Mouse (Mus musculus): ENCODE data around the gene Atp1b1. TPM values are rescaled to one million over a fixed set of nuclear protein-coding genes. Genes with fewer than 3 reads are reported as not detected.

Gene Atp1b1
- polyA plus RNA-seq, 1 experiment from 2014 or later, result 133 TPM

DNA sequence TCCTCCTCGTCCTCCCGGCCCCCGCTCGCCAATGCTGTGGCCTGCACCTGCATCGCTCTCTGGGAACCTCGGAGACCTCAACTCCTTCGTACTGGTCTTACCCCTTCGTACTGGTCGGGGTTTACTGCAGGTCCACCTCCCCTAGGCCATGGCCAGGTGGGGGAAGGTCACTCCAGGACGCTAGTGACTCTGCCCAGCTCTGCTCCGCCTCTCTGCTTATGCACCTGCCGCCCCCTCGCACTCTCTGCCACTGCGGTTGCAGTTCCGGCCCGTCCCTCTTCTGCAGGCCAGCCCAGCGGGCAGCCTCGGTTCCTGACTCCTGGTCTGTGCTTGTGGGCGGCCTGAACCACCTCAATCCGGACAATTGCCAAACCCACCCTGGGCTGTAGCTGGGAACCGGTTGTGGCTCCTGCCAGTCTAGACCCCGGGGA lies 481 bp upstream of the Atp1b1 start:
- Histone ChIP-seq H3K27me3 (ENCODE audit: control insufficient read depth, insufficient read depth, low read length) (peaks cover 3% of the 10 kb centered on the region; the same call in 1 of the 2 replicates), H3K9me3 (ENCODE audit: control insufficient read depth, low read length) (no peaks in the 10 kb centered on the region), H3K4me3 (replicated peaks; ENCODE audit: low read depth, low read length) (peak overlapping the region; percentile 58), H3K9ac (replicated peaks; ENCODE audit: low read length) (peak overlapping the region; percentile 71), H3K4me2 (ENCODE audit: low read length) (peak overlapping the region; percentile 61), H3K27ac (replicated peaks; ENCODE audit: low read depth, low read length) (peak overlapping the region; percentile 97), H3K4me1 (ENCODE audit: control insufficient read depth, insufficient read depth, low read length) (peaks cover 31% of the 10 kb centered on the region), H3K36me3 (ENCODE audit: control insufficient read depth, insufficient read depth, low read length) (no peaks in the 10 kb centered on the region; the same call in 1 of the 2 replicates)
- DNase-seq (peak; percentile 61), ATAC-seq (ENCODE audit: low FRiP score, low TSS enrichment) (peak; percentile 41)
- 3% methylated on average over 22 of the region's 22 CpGs for WGBS

- ATAC-seq (ENCODE audit: low FRiP score, low TSS enrichment) (peak; percentile 91), DNase-seq (peak; percentile 94)
- peak overlapping the region; percentile 97 for H3K27ac ChIP-seq (replicated peaks; ENCODE audit: low read depth, low read length)
- WGBS, result under 1% methylated on average over 64 of the region's 76 CpGs
- H3K4me2 ChIP-seq (ENCODE audit: low read length), result peak overlapping the region; percentile 61
- H3K4me3 ChIP-seq (replicated peaks; ENCODE audit: low read depth, low read length), result peak overlapping the region; percentile 58
- H3K9ac ChIP-seq (replicated peaks; ENCODE audit: low read length), result peak overlapping the region; percentile 71
- H3K4me1 ChIP-seq (ENCODE audit: control insufficient read depth, insufficient read depth, low read length), result peaks cover 31% of the 10 kb centered on the region
- no peaks in the 10 kb centered on the region for H3K9me3 ChIP-seq (ENCODE audit: control insufficient read depth, low read length)
- peaks cover 3% of the 10 kb centered on the region; the same call in 1 of the 2 replicates for H3K27me3 ChIP-seq (ENCODE audit: control insufficient read depth, insufficient read depth, low read length)
- H3K36me3 ChIP-seq (ENCODE audit: control insufficient read depth, insufficient read depth, low read length), result peaks cover 9% of the 10 kb centered on the region
Measured at GRCm38 (mm10) chr1:164457531-164458244, 467 bp downstream of the Atp1b1 start.

DNA sequence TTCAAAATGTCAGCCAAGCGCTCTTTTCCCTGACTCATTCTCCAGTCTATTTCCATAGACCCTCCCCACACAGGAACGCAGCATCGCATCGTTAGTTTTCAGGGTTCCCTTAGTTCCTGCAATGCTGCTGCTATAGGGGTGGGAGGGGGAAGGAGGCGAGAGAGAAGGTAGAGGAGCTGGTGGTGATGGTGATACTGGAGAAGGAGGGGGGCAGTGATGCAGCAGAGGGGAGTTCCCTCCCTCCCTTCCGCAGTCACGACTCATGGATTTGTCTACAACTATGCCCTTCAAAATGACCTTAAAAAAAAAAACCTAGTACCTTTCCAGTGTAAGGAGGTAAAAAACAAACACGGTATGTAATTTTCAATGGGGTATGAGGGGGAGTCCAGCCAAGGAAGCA lies 1.4 kb downstream of the Atp1b1 start:
- peaks cover 19% of the 10 kb centered on the region for H3K36me3 ChIP-seq (ENCODE audit: control insufficient read depth, insufficient read depth, low read length)
- peaks cover 31% of the 10 kb centered on the region for H3K4me1 ChIP-seq (ENCODE audit: control insufficient read depth, insufficient read depth, low read length)
- H3K4me3 ChIP-seq (replicated peaks; ENCODE audit: low read depth, low read length), result peak overlapping the region; percentile 58
- ATAC-seq (ENCODE audit: low FRiP score, low TSS enrichment) (no peak), DNase-seq (peak; percentile 58)
- 4% methylated on average over 8 of the region's 8 CpGs for whole genome bisulfite sequencing
- H3K9ac ChIP-seq (replicated peaks; ENCODE audit: low read length), result peak overlapping the region; percentile 71
- peaks cover 3% of the 10 kb centered on the region; the same call in 1 of the 2 replicates for H3K27me3 ChIP-seq (ENCODE audit: control insufficient read depth, insufficient read depth, low read length)
- no peaks in the 10 kb centered on the region for H3K9me3 ChIP-seq (ENCODE audit: control insufficient read depth, low read length)
- peak overlapping the region; percentile 61 for H3K4me2 ChIP-seq (ENCODE audit: low read length)
- H3K27ac ChIP-seq (replicated peaks; ENCODE audit: low read depth, low read length), result peak overlapping the region; percentile 97

DNA sequence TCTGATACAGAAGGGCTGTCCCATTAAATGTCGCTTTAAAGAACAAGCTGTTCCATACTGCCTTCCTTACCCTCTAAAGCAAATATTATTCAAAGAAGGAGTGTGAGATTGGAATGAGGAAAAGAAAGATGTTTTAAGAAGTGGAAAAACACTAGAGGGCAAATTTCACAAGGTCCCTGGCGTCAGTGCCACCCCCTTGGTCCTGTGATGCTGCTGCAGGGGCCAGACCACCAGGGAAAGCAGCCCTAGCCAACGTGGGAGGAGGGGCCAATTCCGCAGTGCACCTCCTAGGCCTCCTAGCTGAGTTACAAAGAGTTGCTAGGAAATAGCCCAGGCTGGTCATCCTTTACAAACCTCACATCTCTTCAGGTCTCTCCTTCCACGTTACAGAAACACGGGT lies 2.1 kb downstream of the Atp1b1 start:
- H3K9me3 ChIP-seq (ENCODE audit: control insufficient read depth, low read length), result no peaks in the 10 kb centered on the region
- H3K36me3 ChIP-seq (ENCODE audit: control insufficient read depth, insufficient read depth, low read length), result peaks cover 26% of the 10 kb centered on the region
- H3K4me3 ChIP-seq (replicated peaks; ENCODE audit: low read depth, low read length), result peak overlapping the region; percentile 58
- 18% methylated on average over 6 of the region's 6 CpGs for WGBS
- peak overlapping the region; percentile 71 for H3K9ac ChIP-seq (replicated peaks; ENCODE audit: low read length)
- ATAC-seq (ENCODE audit: low FRiP score, low TSS enrichment), result no peak
- peaks cover 30% of the 10 kb centered on the region for H3K4me1 ChIP-seq (ENCODE audit: control insufficient read depth, insufficient read depth, low read length)
- DNase-seq, result peak; percentile 50
- H3K27me3 ChIP-seq (ENCODE audit: control insufficient read depth, insufficient read depth, low read length), result peaks cover 3% of the 10 kb centered on the region; the same call in 1 of the 2 replicates
- H3K4me2 ChIP-seq (ENCODE audit: low read length), result peak overlapping the region; percentile 61
- peak overlapping the region; percentile 97; the same call in 1 of the 2 replicates for H3K27ac ChIP-seq (replicated peaks; ENCODE audit: low read depth, low read length)

DNA sequence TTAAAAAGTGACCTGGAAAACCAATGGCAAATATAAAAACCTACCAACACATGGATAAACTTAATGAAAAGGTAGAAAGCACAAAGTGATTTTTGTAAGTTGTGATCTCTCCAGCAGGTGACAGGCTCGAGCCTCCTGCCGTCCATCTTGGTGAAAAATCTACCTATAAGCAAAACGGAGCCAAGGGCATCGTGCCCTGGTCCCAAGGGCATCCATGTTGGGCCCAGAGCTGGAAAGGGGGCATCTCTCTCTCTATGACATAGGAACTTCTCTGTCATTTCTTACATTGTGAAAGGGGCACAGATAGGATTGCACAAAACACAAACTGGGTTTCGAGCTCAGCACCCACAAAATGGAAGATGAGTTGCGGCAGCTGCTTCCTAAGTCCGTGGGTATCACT lies 2.5 kb downstream of the Atp1b1 start:
- H3K27ac ChIP-seq (replicated peaks; ENCODE audit: low read depth, low read length), result no peak overlapping the region; the same call in 1 of the 2 replicates

GRCm38 (mm10) chr1:164454747-164455400 lies 3.3 kb downstream of the Atp1b1 start:
- Histone ChIP-seq H3K27me3 (ENCODE audit: control insufficient read depth, insufficient read depth, low read length) (no peaks in the 10 kb centered on the region), H3K9ac (replicated peaks; ENCODE audit: low read length) (peak overlapping the region; percentile 51), H3K4me1 (ENCODE audit: control insufficient read depth, insufficient read depth, low read length) (peaks cover 27% of the 10 kb centered on the region), H3K4me2 (ENCODE audit: low read length) (peak overlapping the region; percentile 61), H3K36me3 (ENCODE audit: control insufficient read depth, insufficient read depth, low read length) (peaks cover 37% of the 10 kb centered on the region), H3K27ac (replicated peaks; ENCODE audit: low read depth, low read length) (peak overlapping the region; percentile 49; the same call in 1 of the 2 replicates), H3K4me3 (replicated peaks; ENCODE audit: low read depth, low read length) (peak overlapping the region; percentile 58), H3K9me3 (ENCODE audit: control insufficient read depth, low read length) (no peaks in the 10 kb centered on the region)
- ATAC-seq (ENCODE audit: low FRiP score, low TSS enrichment) (no peak), DNase-seq (peak; percentile 85)
- WGBS, result 32% methylated on average over 14 of the region's 14 CpGs

More for the DNA sequence above, 2.5 kb downstream of the Atp1b1 start:
- DNase-seq, result peak; percentile 74
- H3K9me3 ChIP-seq (ENCODE audit: control insufficient read depth, low read length), result no peaks in the 10 kb centered on the region
- peak overlapping the region; percentile 58 for H3K4me3 ChIP-seq (replicated peaks; ENCODE audit: low read depth, low read length)
- peaks cover 30% of the 10 kb centered on the region for H3K36me3 ChIP-seq (ENCODE audit: control insufficient read depth, insufficient read depth, low read length)
- peaks cover 27% of the 10 kb centered on the region for H3K4me1 ChIP-seq (ENCODE audit: control insufficient read depth, insufficient read depth, low read length)
- H3K4me2 ChIP-seq (ENCODE audit: low read length), result peak overlapping the region; percentile 61
- H3K27me3 ChIP-seq (ENCODE audit: control insufficient read depth, insufficient read depth, low read length), result no peaks in the 10 kb centered on the region
- H3K9ac ChIP-seq (replicated peaks; ENCODE audit: low read length), result peak overlapping the region; percentile 71
- ATAC-seq (ENCODE audit: low FRiP score, low TSS enrichment), result no peak
- WGBS, result 47% methylated on average over 7 of the region's 7 CpGs

GRCm38 (mm10) chr1:164453739-164454138 lies 4.4 kb downstream of the Atp1b1 start:
- H3K27ac ChIP-seq (replicated peaks; ENCODE audit: low read depth, low read length), result no peak overlapping the region
- H3K4me2 ChIP-seq (ENCODE audit: low read length), result peak overlapping the region; percentile 61
- H3K9ac ChIP-seq (replicated peaks; ENCODE audit: low read length), result no peak overlapping the region
- no peaks in the 10 kb centered on the region for H3K27me3 ChIP-seq (ENCODE audit: control insufficient read depth, insufficient read depth, low read length)
- ATAC-seq (ENCODE audit: low FRiP score, low TSS enrichment), result no peak
- no peak overlapping the region for H3K4me3 ChIP-seq (replicated peaks; ENCODE audit: low read depth, low read length)
- no peaks in the 10 kb centered on the region for H3K9me3 ChIP-seq (ENCODE audit: control insufficient read depth, low read length)
- DNase-seq, result no peak
- H3K36me3 ChIP-seq (ENCODE audit: control insufficient read depth, insufficient read depth, low read length), result peaks cover 45% of the 10 kb centered on the region
- H3K4me1 ChIP-seq (ENCODE audit: control insufficient read depth, insufficient read depth, low read length), result peaks cover 21% of the 10 kb centered on the region
- WGBS, result 85% methylated on average over 5 of the region's 5 CpGs

GRCm38 (mm10) chr1:164453146-164453545 lies 5.0 kb downstream of the Atp1b1 start:
- no peaks in the 10 kb centered on the region for H3K9me3 ChIP-seq (ENCODE audit: control insufficient read depth, low read length)
- no peak overlapping the region for H3K4me3 ChIP-seq (replicated peaks; ENCODE audit: low read depth, low read length)
- H3K27ac ChIP-seq (replicated peaks; ENCODE audit: low read depth, low read length), result no peak overlapping the region
- no peak overlapping the region for H3K9ac ChIP-seq (replicated peaks; ENCODE audit: low read length)
- H3K36me3 ChIP-seq (ENCODE audit: control insufficient read depth, insufficient read depth, low read length), result peaks cover 51% of the 10 kb centered on the region
- H3K27me3 ChIP-seq (ENCODE audit: control insufficient read depth, insufficient read depth, low read length), result no peaks in the 10 kb centered on the region
- H3K4me2 ChIP-seq (ENCODE audit: low read length), result no peak overlapping the region
- DNase-seq, result no peak
- WGBS, result 97% methylated on average over 8 of the region's 8 CpGs
- no peak for ATAC-seq (ENCODE audit: low FRiP score, low TSS enrichment)
- H3K4me1 ChIP-seq (ENCODE audit: control insufficient read depth, insufficient read depth, low read length), result peaks cover 21% of the 10 kb centered on the region
